Mouse (Mus musculus) neural tube, embryonic 13.5 days (tissue): ENCODE measurements at regions not wholly inside any gene's neighbourhood (a gene's known extent, or its start where the extent isn't known, plus 50 kb on each side); places are given as distances from the start of the nearest gene placed in this dataset.

Experiments
- ATAC-seq: fragments of 200-750 bp; cut with Nextera tagmentation; 2 replicates; pipeline ENCODE4 v1.8.0; 2017; ENCODE audit warnings: low read depth, mild to moderate bottlenecking, moderate TSS enrichment, moderate library complexity
- H3K27ac ChIP-seq: fragments of 300-500 bp; sonication (generic); replicated peaks from 2 replicates; pipeline ENCODE4 v1.5.1; 2015; ENCODE audit warnings: moderate library complexity, mild to moderate bottlenecking, inconsistent platforms
- H3K27me3 ChIP-seq: fragments of 300-500 bp; sonication (generic); 2 replicates; pipeline ENCODE4 v1.6.1; 2015; ENCODE audit warnings: mild to moderate bottlenecking, inconsistent platforms
- H3K36me3 ChIP-seq: fragments of 300-500 bp; sonication (generic); 2 replicates; pipeline ENCODE4 v1.6.1; 2015; ENCODE audit warnings: mild to moderate bottlenecking, inconsistent platforms
- H3K4me1 ChIP-seq: fragments of 300-500 bp; sonication (generic); replicated peaks from 2 replicates; pipeline ENCODE4 v1.6.1; 2015; ENCODE audit warnings: inconsistent platforms
- H3K4me2 ChIP-seq: fragments of 300-500 bp; sonication (generic); 2 replicates; pipeline ENCODE4 v1.6.1; 2015; ENCODE audit warnings: inconsistent platforms, mild to moderate bottlenecking, moderate library complexity
- H3K4me3 ChIP-seq: fragments of 300-500 bp; sonication (generic); 2 replicates; pipeline ENCODE4 v1.5.1; 2015; ENCODE audit warnings: mild to moderate bottlenecking, inconsistent platforms
- H3K9ac ChIP-seq: fragments of 300-500 bp; sonication (generic); 2 replicates; pipeline ENCODE4 v1.6.1; 2015; ENCODE audit warnings: moderate library complexity, mild to moderate bottlenecking, inconsistent platforms
- H3K9me3 ChIP-seq: fragments of 300-500 bp; sonication (generic); 2 replicates; pipeline ENCODE4 v1.6.1; 2016; ENCODE audit warnings: inconsistent platforms
- WGBS: fragments of 180-500 bp; shearing (Covaris S2); methylation state at CpG from one replicate; pipeline ENCODE4 v1.1.7; 2015; 5-methylcytosine and 5-hydroxymethylcytosine counted together

DNA sequence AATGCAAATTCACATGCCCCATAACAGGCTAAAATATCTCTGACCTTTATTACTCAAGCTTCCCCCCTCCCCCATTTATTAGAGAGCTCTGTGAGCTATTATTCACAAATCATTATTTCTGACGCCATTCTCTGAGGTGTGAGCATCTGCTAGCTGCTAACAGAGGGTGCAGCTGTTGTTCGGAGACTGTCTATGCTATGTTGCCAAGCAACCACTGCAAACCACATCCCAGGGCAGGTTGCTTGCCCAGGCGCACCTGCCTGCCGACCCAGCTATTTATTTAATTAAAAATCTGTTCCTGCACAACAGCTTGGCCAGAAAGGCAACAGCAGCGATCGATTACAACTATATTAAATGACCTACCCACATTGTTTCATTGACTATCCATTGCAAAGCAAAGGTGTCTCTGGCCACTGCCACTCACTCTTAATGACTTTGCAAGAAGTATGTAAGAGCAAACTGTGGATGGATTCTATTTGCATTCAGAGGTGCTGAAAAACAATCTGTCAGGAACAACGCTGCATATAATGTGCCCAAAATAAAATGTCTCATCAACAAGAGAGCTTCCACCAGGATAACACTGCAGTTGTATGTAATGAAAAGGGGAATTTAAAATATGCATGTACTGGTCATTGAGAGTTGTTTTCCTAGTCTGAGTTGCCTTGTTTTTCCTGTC lies 84.2 kb upstream of the Cacna2d1 start:
- no peaks in the 10 kb centered on the region for H3K9me3 ChIP-seq
- H3K4me2 ChIP-seq = peak overlapping the region; percentile 37
- 23% methylated on average over 7 of the region's 7 CpGs for WGBS
- ATAC-seq = peak; percentile 97
- H3K27me3 ChIP-seq = no peaks in the 10 kb centered on the region
- peak overlapping the region; percentile 9 for H3K27ac ChIP-seq
- no peaks in the 10 kb centered on the region for H3K36me3 ChIP-seq
- peaks cover 6% of the 10 kb centered on the region for H3K4me1 ChIP-seq
- no peak overlapping the region for H3K4me3 ChIP-seq
- no peak overlapping the region for H3K9ac ChIP-seq

GRCm38 (mm10) chr5:15854752-15855151 lies 79.7 kb upstream of the Cacna2d1 start:
- WGBS = 79% methylated on average over 1 of the region's 1 CpGs
- peaks cover 6% of the 10 kb centered on the region for H3K4me1 ChIP-seq
- H3K4me3 ChIP-seq = no peak overlapping the region

GRCm38 (mm10) chr5:15857034-15857433 lies 77.5 kb upstream of the Cacna2d1 start:
- Histone ChIP-seq H3K27me3 (no peaks in the 10 kb centered on the region), H3K4me2 (no peak overlapping the region), H3K36me3 (no peaks in the 10 kb centered on the region), H3K9me3 (no peaks in the 10 kb centered on the region), H3K4me3 (no peak overlapping the region), H3K27ac (no peak overlapping the region), H3K4me1 (no peaks in the 10 kb centered on the region), H3K9ac (no peak overlapping the region)
- ATAC-seq = no peak
- WGBS = 70% methylated on average over 1 of the region's 1 CpGs

More at GRCm38 (mm10) chr5:15854752-15855151, 79.7 kb upstream of the Cacna2d1 start:
- Histone ChIP-seq H3K9me3 (no peaks in the 10 kb centered on the region), H3K27me3 (no peaks in the 10 kb centered on the region), H3K36me3 (no peaks in the 10 kb centered on the region), H3K4me2 (no peak overlapping the region), H3K9ac (no peak overlapping the region), H3K27ac (no peak overlapping the region)
- ATAC-seq = no peak

GRCm38 (mm10) chr5:15874065-15874464 lies 60.4 kb upstream of the Cacna2d1 start:
- Histone ChIP-seq H3K27ac (no peak overlapping the region), H3K4me2 (no peak overlapping the region), H3K9ac (no peak overlapping the region), H3K27me3 (no peaks in the 10 kb centered on the region), H3K36me3 (no peaks in the 10 kb centered on the region), H3K4me1 (no peaks in the 10 kb centered on the region), H3K9me3 (no peaks in the 10 kb centered on the region), H3K4me3 (no peak overlapping the region)
- 89% methylated on average over 3 of the region's 3 CpGs for WGBS
- ATAC-seq = no peak

- H3K9me3 ChIP-seq = no peaks in the 10 kb centered on the region
- no peaks in the 10 kb centered on the region for H3K27me3 ChIP-seq
- H3K9ac ChIP-seq = no peak overlapping the region
- H3K36me3 ChIP-seq = no peaks in the 10 kb centered on the region
- no peak overlapping the region for H3K4me2 ChIP-seq
- H3K4me1 ChIP-seq = no peaks in the 10 kb centered on the region
- no peak for ATAC-seq
- no peak overlapping the region for H3K4me3 ChIP-seq
- no peak overlapping the region for H3K27ac ChIP-seq
Observed at GRCm38 (mm10) chr5:15883004-15883403, 51.5 kb upstream of the Cacna2d1 start.
